Mouse (Mus musculus) layer of hippocampus, adult 9-11 months (tissue): ENCODE results near the gene Tbl1x.
A peak's percentile ranks its signal among the peaks of the same experiment; 100 is the strongest.

Experiments
- DNase-seq: peaks from one replicate; pipeline ENCODE4 v3.0.0; 2022

Gene Tbl1x

DNA sequence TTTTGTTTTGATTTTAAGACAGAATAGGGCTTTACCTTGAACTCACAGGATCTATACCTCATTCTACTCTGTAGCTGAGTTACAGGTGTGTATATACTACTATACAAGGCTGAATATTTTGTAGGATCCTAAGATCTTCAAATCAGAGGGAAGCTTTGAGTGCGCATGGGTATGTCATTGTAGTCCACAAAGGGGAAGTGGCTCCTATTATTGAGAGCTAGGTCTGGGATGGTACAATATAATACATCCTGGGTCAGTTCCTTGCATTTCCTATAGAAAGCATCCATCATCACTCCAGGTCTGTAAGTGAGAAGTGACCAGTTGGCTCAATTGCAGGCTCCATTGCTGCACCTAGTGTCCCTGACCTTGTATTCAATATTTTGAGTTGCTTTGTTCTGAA is 102.2 kb downstream of the Tbl1x start:
- DNase-seq: no peak

DNA sequence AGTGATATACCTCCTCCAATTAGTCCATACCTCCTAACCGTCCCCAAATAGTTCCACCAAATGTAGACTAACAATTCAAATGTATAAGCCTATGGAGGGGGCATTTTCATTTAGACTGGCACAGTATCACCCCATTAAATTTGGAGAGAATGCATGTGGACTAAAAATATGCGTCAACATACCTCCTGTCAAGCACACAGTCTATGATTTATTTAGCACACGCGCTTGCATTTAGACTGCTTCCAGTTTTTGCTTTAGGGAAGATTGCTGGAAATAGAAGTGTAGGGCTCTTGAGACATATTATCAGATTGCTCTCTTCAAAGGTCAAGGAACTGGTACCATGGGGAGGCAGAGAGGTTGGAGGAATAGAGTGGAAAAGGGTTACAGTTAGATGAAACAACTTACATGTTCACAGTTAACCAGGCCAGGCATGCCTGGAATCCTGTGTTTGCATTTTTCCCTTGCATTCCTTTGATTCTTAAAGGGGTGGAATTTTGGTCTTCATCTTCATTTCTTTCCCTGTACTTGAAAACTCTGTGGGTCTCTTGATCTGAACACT is 105.0 kb downstream of the Tbl1x start:
- DNase-seq: no peak

GRCm38 (mm10) chrX:77617368-77618144 is 106.7 kb downstream of the Tbl1x start:
- no peak for DNase-seq

DNA sequence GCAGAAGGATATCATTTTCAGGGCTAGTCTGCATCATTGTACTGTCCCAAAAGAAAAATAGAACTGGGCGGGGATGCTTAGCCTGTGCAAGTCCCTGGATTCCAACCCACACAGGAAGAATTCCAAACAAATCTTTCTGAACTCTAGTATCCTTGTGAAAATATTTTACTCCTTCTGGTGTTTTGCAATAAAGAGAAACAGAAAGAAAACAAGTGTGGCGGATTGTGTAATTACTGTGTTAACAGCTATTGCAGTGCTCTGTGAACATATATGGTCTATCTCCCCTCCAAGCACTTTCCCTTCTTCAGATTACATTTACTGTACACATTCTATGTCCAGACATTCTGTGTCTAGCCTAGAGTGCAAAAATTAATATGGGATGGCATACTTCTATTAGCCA is 119.6 kb downstream of the Tbl1x start:
- DNase-seq: no peak

- no peak for DNase-seq
These were observed 125.7 kb downstream of the Tbl1x start for GRCm38 (mm10) chrX:77636499-77636898.

- DNase-seq: peak; percentile 40
These were observed 127.3 kb downstream of the Tbl1x start for GRCm38 (mm10) chrX:77638076-77638475.

GRCm38 (mm10) chrX:77640301-77640700 is 129.5 kb downstream of the Tbl1x start:
- no peak for DNase-seq

GRCm38 (mm10) chrX:77646164-77646563 is 135.4 kb downstream of the Tbl1x start:
- no peak for DNase-seq

DNA sequence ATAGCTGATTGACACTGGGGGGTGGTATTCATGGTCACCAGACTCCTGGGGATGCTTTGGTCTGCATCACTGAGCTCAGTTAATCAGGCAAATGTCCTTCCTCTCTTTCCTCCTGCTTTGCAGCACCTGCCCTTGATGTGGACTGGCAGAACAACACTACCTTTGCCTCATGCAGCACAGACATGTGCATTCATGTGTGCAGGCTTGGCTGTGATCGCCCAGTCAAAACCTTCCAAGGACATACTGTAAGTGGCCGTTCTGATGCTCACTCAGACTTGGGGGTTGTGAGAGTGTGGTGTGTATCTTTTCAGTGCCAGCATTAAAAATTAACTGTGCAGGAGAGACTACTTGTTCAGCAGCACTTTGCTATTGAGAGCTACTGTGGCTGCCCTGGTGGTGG is 139.4 kb downstream of the Tbl1x start:
- no peak for DNase-seq

GRCm38 (mm10) chrX:77662030-77662429 is 151.2 kb downstream of the Tbl1x start:
- DNase-seq: no peak

DNA sequence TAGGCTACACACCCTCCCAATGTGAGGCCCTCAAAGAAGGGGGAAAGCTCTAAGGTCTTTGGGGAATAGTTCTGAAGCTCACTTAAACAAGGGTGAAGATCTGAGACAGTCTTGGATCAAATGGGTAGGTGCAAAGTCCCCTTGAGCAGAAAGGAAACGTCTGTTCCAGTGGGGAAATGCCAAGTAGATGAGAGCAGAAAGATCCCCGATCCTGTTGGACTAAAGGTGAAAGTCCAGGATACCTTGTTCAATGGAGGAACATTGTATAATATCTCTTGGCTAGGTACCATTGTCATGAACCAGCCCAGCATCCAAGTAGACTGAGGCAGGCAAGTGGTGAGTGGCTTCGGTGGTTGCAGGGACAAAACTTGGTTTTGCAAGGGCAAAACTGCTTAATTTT is 152.5 kb downstream of the Tbl1x start:
- no peak for DNase-seq

DNA sequence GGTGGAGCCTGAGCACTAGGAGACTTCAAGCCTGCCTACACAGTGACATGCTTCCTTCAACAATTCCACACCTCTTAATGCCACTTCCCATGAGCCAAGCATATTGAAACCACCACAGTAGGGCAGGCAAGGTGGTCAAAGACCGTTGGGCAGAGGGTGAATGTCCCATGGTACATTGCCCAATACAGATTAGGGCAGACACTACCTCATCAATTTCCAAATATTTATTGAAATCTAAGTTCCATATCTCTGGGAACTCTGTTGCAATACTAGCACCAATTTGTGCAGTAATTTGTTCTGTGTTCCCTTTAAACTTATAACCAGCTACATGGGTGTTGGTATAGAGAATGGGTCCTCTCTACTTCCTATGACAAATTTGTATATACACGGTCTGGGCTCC is 154.2 kb downstream of the Tbl1x start:
- DNase-seq: no peak

DNA sequence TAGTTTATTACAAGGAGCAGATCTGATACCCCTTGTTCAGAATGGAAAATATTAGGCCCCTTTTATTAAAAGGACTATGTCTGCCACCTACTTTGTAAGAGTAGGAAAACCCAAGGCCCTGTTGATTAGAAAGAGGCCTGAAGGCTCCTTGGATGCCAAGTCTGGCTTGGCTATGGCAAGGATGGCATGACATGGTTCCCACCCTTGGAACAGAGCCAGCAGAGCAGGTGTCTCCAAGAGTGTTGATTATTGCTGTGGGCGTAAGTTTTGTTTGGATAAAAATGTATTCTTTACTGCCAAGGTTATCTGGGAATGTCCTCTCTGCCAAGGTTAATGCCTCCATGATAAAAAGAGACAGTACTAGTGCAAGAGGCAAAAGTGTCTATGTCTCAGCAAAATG is 156.1 kb downstream of the Tbl1x start:
- DNase-seq: no peak

- no peak for DNase-seq
These were observed 156.6 kb downstream of the Tbl1x start for GRCm38 (mm10) chrX:77667441-77667840.

DNA sequence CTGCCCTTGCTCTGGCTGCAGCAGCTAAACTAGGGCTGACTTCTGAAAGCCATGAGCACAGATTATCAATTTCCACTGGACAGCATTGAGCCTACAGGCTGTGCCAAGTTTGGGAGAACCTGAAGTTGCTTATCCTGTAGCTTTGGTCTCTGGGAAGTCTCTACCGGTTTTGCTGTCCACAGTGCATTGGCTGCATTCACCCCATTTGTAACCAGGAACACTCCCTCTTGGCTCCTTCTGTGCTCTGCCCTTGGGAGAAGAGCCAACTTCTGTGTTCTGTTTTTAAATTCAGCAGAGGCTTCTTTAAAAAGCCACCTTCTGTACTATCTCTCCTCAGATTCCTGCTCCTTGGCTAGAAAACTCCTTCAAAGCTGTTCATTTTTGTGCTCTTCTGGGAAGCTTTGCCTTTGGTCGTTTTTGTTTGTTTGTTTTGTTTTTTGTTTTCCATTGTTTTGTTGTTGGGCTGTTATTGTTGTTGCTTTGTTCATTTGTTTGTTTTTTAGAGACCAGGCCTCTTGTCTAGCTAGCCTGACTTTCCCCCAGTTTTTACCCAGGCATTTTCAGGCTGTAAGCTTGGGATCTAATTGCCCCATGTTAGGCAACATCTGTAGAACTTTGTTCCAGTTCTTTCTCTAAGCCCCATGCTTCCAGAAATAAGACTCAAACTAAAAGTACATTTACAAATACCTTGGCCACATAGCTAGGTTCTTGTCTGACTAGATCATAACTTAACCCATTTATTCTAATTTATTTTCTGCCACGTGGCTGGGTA is 159.2 kb downstream of the Tbl1x start:
- no peak for DNase-seq
